Mouse (Mus musculus) kidney, adult 9 months (tissue): ENCODE data around the gene Insrr.

ENCODE experiments used
- DNase-seq: peaks from one replicate; pipeline ENCODE4 v3.0.0; 2022

The Insrr gene

DNA sequence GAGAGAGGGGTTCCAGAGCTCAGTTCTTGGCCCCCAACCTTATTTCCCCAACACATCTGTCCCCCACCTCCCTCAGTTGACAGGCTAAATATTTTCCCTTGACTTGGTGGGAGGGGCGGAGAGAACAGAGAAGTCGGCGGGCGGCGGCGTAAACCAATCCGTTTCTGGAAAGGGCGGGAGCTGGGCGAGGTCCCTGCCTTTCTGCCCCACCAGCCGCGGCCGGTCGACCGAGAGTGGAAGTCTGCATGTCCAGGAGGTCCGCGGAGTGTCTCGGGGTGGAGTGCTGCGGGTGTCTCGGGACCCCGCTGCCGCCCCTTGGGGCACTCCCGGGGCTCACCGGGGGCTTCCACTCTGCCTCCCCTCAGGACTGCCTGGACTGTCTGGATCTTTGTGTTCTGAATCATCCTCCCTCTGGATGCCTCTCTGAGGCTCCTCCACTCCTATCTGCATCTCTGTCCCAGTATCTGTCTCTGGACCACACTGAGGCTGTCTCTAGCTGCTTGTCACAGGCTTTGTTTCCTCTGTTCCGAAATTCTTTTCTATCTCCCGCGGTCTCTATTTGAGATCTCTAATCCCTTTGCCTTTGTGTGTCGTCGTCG, at the start of gene Insrr:
Gene Insrr (plus strand): TSS at position 216 of the 599 bp plus-strand sequence.
- DNase-seq: no peak

DNA sequence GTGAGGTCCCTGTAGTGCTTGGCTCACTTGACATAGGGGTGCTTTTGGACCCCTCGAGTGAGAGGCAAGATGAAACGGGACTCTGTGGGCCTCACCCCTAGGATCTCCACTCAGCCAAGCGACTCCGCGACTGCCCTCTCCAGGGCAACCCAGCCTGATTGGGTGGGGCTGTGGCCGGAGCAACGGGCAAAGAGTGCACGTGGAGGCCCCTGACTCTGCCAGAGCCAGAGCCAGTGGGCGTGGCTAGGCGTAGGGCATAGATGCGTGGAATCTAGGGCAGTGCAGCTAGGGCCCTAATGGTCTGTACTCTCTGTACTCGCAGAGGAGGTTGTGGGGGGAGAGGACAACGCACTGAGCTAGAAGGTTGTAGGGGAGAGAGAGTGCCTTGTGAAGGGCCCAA, 48.3 kb upstream of the Insrr start, which contains the start of gene Lrrc71:
Gene Lrrc71 (minus strand): TSS at position 195 of the 400 bp plus-strand sequence.
- DNase-seq: peak; percentile 65

DNA sequence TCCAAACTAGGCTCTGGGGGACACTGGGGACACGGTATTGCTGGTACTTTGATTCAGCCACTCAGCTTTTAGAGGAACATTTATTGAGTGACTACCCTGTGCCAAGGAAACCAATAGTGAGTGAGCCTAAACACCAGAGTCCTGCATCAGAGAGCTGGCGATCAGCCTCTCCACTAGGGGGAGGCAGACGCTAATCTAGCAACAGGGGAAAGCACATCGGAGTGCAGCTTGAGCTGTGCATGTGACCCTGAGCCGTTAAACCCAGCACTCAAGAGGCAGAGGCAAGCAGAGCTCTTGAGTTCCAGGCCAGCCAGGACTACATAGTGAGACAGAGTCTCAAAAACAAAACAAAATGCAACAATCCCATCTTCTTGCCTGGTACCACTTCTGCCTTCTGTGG, 47.7 kb upstream of the Insrr start:
- peak; percentile 74 for DNase-seq

DNA sequence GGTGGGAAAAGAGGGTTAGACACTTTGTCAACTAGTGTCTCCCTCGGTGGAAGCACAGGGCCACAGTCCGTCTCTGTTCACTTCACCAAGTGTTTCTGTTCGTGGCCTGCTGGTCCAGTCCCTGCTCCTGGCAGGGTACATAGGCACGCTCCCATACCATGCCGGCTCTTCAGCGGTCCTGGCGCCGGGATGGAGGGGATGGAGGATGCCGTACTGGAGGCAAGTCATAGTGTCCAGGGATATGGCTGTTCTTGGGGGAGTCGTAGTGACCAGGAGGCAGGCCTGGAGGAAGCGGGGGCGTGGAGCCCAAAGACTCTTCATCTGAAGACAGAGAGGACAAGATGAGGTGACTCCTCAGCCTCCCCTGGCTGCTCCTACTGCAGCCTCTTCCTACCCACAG, 46.8 kb upstream of the Insrr start:
- no peak for DNase-seq

DNA sequence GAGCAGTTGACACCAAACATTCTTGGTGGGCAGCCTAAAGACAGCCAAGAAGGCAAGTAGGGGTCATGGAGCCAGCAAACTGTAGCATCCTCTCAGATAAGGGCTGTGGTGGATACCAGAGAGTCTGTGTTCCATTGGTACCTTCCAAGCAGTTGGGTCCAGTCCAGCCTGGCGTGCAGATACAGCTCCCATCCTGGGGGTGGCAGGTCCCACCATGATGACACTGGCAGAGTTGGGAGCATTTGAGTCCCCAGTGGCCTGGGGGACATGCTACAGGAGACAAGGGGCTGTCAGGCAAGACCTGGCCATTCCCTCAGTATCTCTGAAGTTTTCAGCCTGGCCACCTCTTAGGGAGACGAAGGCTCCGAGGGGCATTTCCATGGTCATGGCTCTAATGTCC, 44.2 kb upstream of the Insrr start:
- no peak for DNase-seq

DNA sequence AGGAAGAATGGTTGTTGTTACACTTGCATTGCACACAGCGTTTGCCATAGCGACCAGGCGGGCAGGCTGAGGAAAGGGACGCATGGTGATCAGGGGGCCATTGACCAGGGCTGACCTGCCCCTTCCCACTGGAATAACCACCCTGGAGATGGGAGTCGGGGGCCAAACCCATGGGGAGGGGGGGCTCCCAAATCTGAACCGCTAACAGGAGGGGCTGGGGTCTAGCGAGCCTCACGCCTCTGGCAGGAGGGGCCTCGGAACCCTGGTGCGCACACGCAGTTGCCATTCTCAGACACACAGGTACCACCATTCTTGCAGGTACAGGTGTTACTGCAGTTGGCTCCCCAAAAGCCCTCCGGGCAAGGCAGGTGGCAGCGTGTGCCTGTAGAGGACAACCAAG, 42.9 kb upstream of the Insrr start:
- DNase-seq: no peak

DNA sequence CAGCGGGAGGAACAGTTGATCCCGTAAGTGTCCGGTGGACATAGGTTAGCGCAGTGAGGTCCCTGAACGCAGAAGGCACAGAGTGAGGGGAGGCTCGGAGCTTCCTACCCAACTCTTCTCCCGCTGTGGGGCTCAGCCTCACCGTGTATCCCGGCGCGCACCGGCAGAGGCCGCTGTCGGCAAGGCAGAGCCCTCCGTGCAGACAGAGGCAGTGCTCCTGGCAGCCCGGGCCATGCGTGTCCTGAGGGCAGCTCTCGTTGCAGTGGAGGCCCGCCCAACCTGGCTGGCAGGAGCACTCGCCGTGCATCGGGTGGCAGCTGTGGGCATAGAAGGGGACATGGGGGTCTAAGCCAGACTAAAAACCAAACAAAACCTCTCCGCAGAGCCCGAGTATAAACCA, 40.8 kb upstream of the Insrr start:
- peak; percentile 88 for DNase-seq

DNA sequence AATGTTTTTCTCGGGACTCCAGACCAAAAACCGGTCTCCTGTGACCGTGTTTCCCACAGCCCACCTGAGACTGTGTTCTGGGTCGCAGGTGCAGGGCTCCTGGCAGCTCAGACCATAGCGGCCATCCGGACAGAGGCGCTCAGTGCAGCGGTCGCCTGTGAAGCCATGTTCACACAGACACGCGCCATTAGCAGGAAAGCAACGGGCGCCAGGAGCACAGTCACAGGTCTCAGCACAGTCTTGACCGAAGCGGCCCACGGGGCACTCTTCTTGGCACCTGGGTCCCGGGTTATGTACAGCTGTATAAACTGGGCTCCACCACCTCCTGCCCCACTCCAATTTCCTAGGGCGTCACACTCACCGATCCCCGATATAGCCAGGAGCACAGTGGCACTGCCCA, 40.3 kb upstream of the Insrr start:
- DNase-seq: no peak

DNA sequence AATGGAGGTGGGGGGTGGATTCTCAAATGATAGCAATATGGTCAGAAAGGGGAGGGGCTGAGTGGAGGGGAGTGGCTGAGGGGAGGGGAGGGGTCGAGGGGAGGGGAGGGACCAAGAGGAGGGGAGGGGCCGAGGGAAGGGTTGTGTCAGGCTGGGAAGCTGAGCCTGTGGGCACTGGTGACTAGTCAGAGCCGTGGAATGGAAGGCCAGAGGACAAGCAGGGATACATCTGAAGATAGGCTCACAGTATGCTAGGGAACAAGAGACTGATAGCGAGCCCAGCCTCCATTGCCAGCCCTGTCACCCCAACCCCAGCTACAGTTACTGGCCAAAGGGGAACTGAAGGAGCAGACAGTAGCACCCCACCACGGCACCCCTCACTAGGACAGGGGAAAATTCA, 38.1 kb upstream of the Insrr start:
- DNase-seq: no peak

DNA sequence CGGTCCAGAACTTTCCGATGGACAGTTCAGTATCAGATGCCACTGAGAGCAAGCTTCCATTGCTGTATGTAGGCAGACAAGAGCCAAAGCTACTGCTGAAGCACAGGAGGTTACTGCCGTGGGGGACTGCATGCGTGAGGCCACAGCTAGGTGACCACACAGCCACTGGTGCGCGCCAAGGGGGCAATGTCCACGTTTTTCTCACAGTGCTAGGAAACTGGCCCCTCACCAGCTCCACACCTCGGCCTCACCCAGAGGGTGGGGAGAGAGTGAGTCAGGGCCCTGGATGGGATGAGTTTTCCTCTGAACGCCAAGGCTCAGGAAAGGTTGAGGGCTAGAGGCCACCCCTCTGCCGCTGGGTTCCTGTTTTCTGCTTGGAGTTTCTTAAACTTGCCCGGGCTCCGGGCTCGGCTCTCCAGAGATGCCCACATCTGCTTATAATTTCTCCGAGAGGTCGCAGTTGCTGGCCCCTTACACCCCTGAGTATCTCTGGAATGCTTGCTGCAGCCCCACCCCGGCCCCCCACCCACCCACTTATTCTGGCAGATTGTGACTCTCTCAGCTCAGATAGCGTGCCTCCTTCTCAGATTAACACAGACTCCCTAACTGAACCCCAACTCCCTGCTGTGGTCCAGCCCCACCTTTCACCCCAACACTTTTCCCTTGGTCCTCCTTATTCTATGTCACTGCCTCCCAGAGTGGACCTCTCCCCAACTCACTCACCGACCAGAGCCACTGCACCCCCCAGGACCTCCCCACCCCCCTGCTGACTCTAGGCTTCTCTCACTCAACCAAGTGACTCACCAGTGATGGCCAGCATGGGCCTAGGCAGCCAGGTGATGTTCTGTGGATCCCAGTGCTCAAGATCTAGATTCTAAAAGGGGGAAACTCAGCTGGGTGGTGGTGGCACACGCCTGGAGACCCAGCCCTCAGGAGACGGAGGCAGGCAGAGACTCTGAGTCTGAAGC, 35.1 kb upstream of the Insrr start:
- peak; percentile 70 for DNase-seq

DNA sequence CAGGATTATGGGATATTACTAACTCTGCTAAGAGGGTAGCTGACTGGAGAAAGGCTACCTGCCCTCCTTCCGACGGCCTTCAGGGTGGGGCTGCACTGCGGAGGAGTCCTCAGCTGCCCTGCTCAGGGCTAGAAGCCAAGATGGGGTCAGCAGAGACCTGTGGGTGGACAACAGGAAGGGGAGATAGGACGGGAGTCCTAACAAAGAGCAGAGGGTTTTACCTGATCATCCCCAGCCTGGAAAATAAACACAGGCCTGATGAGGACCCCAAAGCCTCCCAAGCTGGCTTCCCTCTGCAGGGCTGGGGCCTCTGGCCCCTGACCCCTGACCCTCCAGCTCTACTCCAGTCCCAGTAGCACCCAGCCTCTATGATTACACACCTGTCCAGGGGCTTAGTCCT, 33.5 kb upstream of the Insrr start:
- DNase-seq: no peak

DNA sequence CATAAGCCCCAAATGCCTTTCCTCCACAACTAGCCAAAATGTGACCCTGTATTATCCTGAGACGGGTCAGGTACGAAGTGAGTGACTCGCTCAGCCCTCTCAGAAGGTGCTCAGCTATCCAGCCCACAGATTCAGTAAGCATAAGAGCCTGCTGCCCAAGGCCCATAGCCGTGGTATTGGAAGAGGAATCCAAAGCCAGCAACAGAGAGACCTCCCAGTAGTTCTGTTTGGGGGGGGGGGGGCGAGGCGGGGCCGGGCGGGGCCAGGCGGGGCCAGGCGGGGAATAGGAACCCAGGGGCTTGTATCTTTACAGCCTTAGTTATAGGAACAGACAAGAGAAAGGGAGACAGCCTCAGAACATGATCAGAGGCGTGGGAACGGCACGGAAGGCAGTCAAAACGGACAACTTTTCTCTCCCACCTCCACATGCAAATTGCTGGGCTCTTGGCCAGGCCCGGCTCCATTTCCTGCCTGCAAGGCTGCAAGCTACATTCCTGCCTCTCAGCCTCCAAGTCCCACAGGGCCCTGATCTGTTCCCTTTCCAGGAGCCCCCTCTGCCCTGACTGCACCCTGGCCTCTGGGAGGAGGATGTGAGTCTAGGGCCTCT, 33.0 kb upstream of the Insrr start:
- DNase-seq: peak; percentile 79

DNA sequence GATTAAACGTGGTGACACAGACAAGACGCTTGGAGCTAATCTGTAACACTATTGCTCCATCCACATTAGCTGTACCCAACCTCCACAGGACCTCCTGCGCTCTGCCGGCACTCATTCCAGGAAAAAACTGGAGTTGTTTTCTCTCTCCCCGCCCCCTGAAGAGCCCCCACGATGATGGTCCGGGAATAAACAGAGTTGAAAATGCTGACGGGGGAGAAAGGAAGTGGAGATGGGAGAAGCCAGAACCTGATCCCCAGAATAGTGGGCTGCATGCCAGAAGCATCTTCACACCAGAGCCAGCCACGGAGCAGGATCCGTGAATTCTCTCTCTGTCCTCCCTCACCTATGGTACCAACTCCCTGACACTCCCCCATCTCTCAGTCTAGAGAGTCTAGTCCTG, 32.2 kb upstream of the Insrr start:
- DNase-seq: peak; percentile 30

DNA sequence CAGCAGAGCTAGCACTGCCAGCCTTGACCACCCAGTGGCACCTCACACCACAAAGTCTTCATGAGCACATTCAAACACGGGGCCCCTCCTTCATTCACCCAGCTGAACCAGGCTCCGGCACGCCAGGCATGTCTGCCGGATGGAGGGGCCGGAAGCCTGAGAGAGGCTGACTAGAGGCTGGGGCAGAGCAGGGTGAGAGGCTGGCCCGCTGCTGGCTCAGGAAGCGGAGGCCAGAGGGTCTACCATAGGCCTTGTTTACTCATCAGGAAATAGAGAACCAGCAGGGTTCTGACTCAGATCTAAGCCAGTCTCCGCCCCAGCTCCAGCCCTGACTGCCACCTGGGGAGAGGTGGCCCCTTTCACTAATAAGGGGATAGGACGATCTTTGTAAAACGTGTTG, 31.7 kb upstream of the Insrr start:
- peak; percentile 68 for DNase-seq

DNA sequence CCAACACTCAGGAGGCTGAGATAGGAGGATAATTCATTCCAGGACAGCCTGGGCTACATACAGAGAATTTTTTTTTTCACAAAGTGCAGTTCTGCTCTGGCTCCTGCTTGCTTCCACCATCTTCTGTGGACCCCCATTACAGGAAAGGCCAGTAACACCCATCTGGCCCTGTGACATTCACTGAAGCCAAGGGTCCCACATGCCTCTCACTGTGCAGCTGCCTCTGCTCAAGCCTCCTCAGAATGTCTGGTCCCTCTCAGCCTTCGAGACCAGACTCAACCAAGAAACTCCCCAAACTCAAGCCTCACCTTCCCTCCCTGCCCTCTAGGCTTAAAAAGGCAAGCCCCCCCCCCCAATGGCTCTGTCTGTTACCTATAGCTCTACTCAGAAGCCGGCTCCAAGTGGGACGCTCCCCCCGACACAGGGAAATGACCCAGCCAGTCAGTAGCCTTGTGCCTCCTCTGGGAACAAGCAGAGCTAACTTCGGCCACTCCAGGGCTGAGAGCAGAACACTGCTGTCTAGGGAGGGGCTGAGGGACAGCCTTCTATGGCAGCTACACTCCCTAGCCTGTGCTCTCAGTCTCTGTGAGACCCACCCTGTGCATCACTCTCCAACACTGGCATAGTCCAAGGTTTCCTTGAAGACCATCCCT, 31.0 kb upstream of the Insrr start:
- no peak for DNase-seq

DNA sequence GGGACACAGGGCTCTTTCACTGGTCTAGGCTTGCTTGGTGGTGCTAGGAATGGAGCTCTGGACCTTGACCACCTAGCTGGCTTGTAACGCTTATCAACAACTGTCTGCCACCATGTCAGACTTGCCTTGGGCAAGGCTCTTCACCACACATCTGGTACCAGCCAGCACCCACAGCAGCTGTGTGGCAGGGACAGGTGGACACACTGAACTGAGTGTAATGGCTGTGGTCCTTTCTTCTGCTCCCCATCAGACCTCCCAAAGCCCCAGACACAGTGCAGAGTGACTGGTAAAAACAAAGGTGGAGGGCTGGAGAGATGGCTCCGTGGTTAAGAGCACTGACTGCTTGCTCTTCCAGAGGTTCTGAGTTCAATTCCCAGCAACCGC, 30.5 kb upstream of the Insrr start:
- no peak for DNase-seq

DNA sequence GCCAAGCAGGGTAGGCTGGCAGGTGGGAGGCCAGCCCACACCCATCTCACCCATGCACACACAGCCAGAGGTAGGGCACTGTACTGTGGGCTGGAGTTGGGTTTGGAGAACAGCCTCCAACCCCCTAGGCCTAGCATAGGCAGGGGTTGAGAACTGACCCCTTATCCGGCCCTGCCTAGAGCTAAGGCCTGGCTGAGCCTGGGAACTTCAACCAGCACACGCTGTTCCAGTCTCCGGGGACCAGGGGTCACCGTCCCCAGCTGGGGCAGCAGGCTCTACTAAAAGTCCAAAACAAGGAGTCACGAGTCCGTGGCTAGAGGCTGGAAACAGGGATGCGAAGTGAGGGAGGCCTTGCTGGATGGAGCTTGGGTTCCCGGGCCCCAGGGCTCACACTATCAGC, 29.0 kb upstream of the Insrr start:
- peak; percentile 73 for DNase-seq

DNA sequence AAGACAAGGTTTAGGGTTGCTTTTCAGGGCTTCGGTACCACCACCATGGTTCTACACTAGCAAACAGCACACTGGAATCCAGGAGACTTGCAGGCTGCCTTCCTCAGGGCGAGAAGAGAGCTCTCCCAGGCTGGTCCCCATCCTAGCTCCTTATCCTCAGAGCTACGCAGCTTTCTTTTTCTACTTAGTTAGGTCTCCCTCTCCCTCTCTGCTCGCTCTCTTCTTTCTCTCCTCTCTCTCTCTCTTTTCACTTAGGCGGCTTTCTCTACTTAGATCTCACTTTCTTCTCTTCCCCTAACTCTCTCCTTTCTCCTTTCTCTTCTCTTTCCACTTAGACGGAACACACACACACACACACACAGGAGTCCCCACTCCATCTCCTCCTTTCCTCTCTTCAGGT, 28.3 kb upstream of the Insrr start:
- DNase-seq: no peak

DNA sequence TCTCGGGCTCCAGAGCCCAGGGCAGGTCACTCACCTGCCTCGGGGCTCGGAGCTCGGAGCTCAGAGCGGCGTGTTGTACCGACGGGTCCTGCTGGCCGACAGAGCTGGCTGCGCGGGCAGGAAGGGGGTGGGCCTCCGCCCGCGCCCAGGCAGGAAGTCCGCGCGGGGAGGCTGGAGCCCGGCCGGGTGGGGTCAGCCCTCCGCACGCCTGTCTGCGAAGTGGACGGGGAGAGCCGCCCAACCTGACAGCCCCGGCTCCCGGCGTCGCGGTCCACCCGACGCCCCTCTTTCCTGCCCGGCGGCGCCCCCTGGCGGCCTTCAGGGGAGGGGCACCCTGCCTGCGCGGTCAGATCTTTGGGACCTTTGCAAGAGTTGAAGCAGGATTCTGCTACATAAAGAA, 27.9 kb upstream of the Insrr start:
- DNase-seq: peak; percentile 89

DNA sequence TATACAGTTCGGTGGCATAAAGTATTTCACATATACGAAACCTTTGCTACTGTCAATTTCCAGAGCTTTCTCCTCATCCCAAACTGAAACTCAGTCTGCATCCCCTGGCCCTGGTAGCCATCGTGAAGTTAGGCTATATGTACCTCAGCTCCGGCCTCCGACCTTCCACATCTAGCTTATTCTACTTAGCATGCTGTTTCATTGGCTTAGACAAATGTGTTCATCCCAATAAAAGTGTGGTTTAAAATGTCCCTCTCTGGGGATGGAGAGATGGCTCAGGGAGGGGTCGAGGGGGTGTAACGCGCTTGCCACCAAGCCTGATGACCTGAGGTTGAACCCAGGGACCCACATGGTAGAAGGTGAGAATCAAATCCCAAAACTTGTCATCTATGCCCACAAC, 27.2 kb upstream of the Insrr start:
- no peak for DNase-seq

DNA sequence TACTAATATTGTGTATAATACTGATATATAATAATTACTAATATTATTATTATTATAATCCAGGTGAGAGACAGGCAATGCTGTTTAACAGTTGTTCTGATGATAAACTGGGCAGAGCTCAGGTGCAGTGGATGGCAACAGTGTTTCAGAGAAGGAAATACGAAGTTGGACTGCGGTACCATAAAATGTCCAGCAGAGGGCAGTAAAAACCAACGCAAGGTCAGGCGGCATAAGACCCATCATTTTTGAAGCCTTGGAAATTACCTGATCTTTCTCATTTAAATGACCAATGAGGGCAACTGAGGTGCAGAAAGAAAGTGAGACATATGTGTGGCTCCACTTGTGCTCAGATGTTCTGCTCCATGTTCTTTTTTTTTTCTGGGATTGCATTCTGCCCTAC, 26.5 kb upstream of the Insrr start:
- peak; percentile 74 for DNase-seq

DNA sequence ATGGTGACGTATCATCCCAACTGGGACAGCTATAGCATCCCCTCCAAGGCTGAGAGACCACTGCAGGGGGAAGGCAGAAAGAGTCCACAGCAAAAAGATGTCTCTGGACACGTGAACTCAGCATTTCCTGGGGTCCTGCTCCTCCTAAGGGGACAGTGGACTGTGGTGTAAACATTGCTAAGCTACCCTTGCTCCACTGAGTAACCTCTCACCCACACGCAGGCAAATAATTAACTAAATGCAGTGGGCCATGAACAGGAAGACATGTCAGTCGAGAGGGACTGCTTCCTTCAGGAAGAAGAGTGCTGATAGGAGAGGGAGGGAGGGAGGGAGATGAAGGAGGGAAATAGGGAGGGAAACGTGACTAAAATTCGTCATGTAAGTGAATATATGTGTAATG, 25.7 kb upstream of the Insrr start:
- peak; percentile 90 for DNase-seq

DNA sequence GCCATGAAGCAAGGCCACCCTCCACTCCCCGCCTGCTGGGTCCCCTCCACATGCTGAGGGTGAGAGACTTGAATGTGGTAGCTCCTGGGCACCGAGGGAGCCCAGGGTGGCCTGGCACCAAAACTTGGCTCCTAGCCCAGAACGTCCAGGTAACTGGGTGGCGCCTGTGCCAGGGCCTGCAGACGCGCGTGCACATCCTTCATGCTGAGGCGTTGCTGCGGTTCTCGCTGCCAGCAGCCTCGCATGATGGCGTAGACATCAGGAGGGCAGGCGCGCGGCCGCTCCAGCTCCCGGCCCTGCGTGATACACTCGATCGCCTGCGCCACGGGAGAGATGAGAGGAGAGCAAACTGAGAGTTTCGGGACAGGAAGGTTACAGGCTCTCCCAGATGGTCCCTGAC, 18.5 kb upstream of the Insrr start:
- DNase-seq: peak; percentile 28

DNA sequence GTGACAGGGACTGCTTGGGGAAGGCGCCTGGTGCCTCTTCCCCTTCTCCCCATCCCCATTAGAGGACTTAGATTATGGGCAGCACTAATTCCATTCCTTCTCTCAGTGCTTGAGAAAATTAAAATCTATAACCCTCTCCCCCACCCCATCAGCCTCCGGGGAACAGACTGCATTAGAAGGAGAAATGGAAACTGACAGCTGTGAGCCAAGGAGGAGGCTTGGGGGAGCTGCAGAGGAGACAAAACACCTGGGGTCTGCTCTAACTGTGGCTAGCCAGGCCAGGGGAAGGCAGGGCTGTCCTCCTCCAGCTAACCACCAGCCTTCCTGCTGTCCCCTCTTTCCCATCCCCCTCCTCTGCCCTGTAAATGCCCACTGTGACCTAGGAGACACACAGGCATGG, 17.7 kb upstream of the Insrr start:
- no peak for DNase-seq
